Comparison of ENCODE assay signal across 11 mouse cellular contexts in the genomic region with DNA sequence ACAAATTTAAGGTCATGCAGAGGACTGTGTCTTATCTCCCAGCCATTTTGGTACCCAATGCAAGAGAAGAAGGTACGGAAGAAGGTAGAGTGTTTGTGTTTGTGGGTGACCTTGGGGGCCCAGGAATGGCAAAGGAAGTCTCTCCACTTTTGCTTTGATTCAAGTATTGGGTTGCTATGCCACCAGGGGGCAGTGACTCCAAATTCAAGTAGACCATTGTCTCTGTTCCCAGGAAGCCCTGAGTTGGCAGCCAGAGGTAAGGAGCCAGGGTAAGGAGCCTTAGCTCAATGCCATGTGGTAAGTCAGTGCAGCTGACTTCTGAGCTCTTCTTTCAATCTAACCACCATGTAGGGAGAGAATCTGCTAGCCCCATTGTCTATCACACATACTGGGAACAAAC. TPM values are rescaled to one million over a fixed set of nuclear protein-coding genes. Genes with fewer than 3 reads are reported as not detected.
DNase-seq lines count a peak whose midpoint lies in the region; ATAC-seq and TF ChIP-seq lines count a peak whose summit lies in the region.
"Had no signal": no experiment of that assay in that cellular context is flagged by ENCODE, and none has a peak within 500 bp of the region (broad histone marks: within the 10 kb centered on the region; RNA-seq: fewer than 3 reads in every experiment).

No protein-coding gene starts in this region.

- no peak overlapping the region for H3K4me2 ChIP-seq in midbrain, postnatal 0 days (ENCODE audit: low read depth, low read length, poor library complexity, severe bottlenecking)
- no peak overlapping the region for H3K4me2 ChIP-seq in midbrain, embryonic 15.5 days
- H3K4me2 ChIP-seq: embryonic facial prominence, embryonic 12.5 days had no signal

- no peak overlapping the region for H3K9ac ChIP-seq in midbrain, postnatal 0 days (replicated peaks; ENCODE audit: low read length, poor library complexity, severe bottlenecking)
- no peak overlapping the region for H3K9ac ChIP-seq in midbrain, embryonic 15.5 days
- H3K9ac ChIP-seq: embryonic facial prominence, embryonic 12.5 days had no signal

- no peak for ATAC-seq in midbrain, postnatal 0 days (ENCODE audit: low FRiP score)
- no peak for ATAC-seq in midbrain, embryonic 15.5 days (replicated peaks)
- no peak for ATAC-seq in monocyte, adult 5-6 weeks (replicated peaks; ENCODE audit: insufficient number of reproducible peaks, low FRiP score, low TSS enrichment, poor library complexity, severe bottlenecking)

- peak; percentile 25 for TF ChIP-seq CTCF in midbrain, postnatal 0 days (IDR thresholded peaks at IDR 0.05)
- TF ChIP-seq CTCF in brain, embryonic 14.5 days (IDR thresholded peaks at IDR 0.05; ENCODE audit: borderline replicate concordance, extremely low read depth, insufficient read depth, insufficient read length) = no peak; the same call in 1 of the 2 replicates
- peak; percentile 9; the same call in 1 of the 2 replicates for TF ChIP-seq CTCF in small intestine, adult 2 months (IDR thresholded peaks at IDR 0.05; ENCODE audit: extremely low read depth, insufficient read length, insufficient replicate concordance, low read depth, low read length)

- intact Hi-C loops in heart, postnatal 10 days (cut with DNase I) = no loop called here

- no peak for TF ChIP-seq POLR2A in brain, embryonic 14.5 days (IDR thresholded peaks at IDR 0.05; ENCODE audit: borderline replicate concordance, extremely low read depth, insufficient read depth, insufficient read length, poor library complexity, severe bottlenecking)
- no peak for TF ChIP-seq POLR2A in small intestine, adult 2 months (IDR thresholded peaks at IDR 0.05; ENCODE audit: low read depth, low read length)

- H3K27me3 ChIP-seq in midbrain, postnatal 0 days (ENCODE audit: insufficient read depth, low read length) = no peaks in the 10 kb centered on the region
- H3K27me3 ChIP-seq in midbrain, embryonic 15.5 days (replicated peaks) = no peaks in the 10 kb centered on the region
- H3K27me3 ChIP-seq in small intestine, adult 2 months (ENCODE audit: control insufficient read depth, insufficient read depth, low read length) = no peaks in the 10 kb centered on the region
- H3K27me3 ChIP-seq: embryonic facial prominence, embryonic 12.5 days had no signal

- peak; percentile 18 to 23 for DNase-seq in heart, postnatal 10 days
- DNase-seq in heart, adult 11 months = no peak
- DNase-seq in midbrain, postnatal 0 days (ENCODE audit: low spot score) = no peak
- peak; percentile 26 for DNase-seq in brain, embryonic 14.5 days (ENCODE audit: low read depth)

- no peaks in the 10 kb centered on the region for H3K9me3 ChIP-seq in midbrain, postnatal 0 days (ENCODE audit: low read length)
- H3K9me3 ChIP-seq in midbrain, embryonic 15.5 days = no peaks in the 10 kb centered on the region
- H3K9me3 ChIP-seq: embryonic facial prominence, embryonic 12.5 days; megakaryocyte, embryonic 14.5 days had no signal

- H3K4me3 ChIP-seq in midbrain, postnatal 0 days (ENCODE audit: low read depth, low read length) = no peak overlapping the region
- H3K4me3 ChIP-seq in midbrain, embryonic 15.5 days = no peak overlapping the region
- no peak overlapping the region for H3K4me3 ChIP-seq in small intestine, adult 2 months (ENCODE audit: low read depth, low read length)
- H3K4me3 ChIP-seq: embryonic facial prominence, embryonic 12.5 days; megakaryocyte, embryonic 14.5 days had no signal

- no peaks in the 10 kb centered on the region for H3K4me1 ChIP-seq in midbrain, postnatal 0 days (ENCODE audit: insufficient read depth, low read length)
- H3K4me1 ChIP-seq in midbrain, embryonic 15.5 days = no peaks in the 10 kb centered on the region
- H3K4me1 ChIP-seq in small intestine, adult 2 months (ENCODE audit: control insufficient read depth, insufficient read depth, insufficient read length, low read length) = no peaks in the 10 kb centered on the region
- H3K4me1 ChIP-seq: embryonic facial prominence, embryonic 12.5 days; megakaryocyte, embryonic 14.5 days had no signal

- 82% methylated on average over 1 of the region's 1 CpGs for WGBS in midbrain, postnatal 0 days
- WGBS in midbrain, embryonic 15.5 days = 93% methylated on average over 1 of the region's 1 CpGs
- 76% methylated on average over 1 of the region's 1 CpGs for WGBS in small intestine, adult 2 months

- H3K27ac ChIP-seq in midbrain, postnatal 0 days (ENCODE audit: low read depth, low read length) = no peak overlapping the region
- H3K27ac ChIP-seq in midbrain, embryonic 15.5 days = no peak overlapping the region
- no peak overlapping the region for H3K27ac ChIP-seq in small intestine, adult 2 months (ENCODE audit: insufficient read depth, low read depth, low read length)
- H3K27ac ChIP-seq: embryonic facial prominence, embryonic 12.5 days had no signal

- H3K36me3 ChIP-seq in midbrain, postnatal 0 days (ENCODE audit: insufficient read depth, low read length) = no peaks in the 10 kb centered on the region
- H3K36me3 ChIP-seq in midbrain, embryonic 15.5 days (replicated peaks) = no peaks in the 10 kb centered on the region
- H3K36me3 ChIP-seq in small intestine, adult 2 months (ENCODE audit: control insufficient read depth, insufficient read depth, low read length) = no peaks in the 10 kb centered on the region
- H3K36me3 ChIP-seq: embryonic facial prominence, embryonic 12.5 days had no signal

RNA-seq across cellular contexts. Expression of a gene that starts 7.9 kb away (rescaled TPM):
- under 1 TPM in 1 of 2 experiments, not detected in 1; 0.14 TPM for total RNA-seq in heart, postnatal 10 days (2021)
- total RNA-seq in midbrain, postnatal 0 days (2014; rRNA removed) = 0.60 TPM in 1 of 2 replicates, not detected in the other
- polyA plus RNA-seq in midbrain, postnatal 0 days (2015; fragmentation: Nextera tagmentation; extraction: Ambion mirVana) = 0.18 and 0.27 TPM in 2 replicates
- 0.18 and 0.21 TPM in 2 replicates for polyA plus RNA-seq in midbrain, embryonic 15.5 days (2015; fragmentation: Nextera tagmentation; extraction: Ambion mirVana)
- 0.19 and 0.33 TPM in 2 replicates for polyA plus RNA-seq in brain, embryonic 14.5 days (2012; rRNA removed)
- not detected in 2 replicates for polyA plus RNA-seq in small intestine, adult 2 months (2012; rRNA removed)
- total RNA-seq in monocyte, adult 5-6 weeks (2017) = not detected in 3 replicates
- total RNA-seq: heart, adult 18-20 months had no signal

RNA-seq across cellular contexts. Expression of a gene that starts 11.0 kb away (rescaled TPM):
- under 1 TPM in 1 of 2 experiments, not detected in 1; 0.45 TPM for total RNA-seq in heart, postnatal 10 days (2021)
- total RNA-seq in midbrain, postnatal 0 days (2014; rRNA removed) = 0.55 and 0.76 TPM in 2 replicates
- not detected in 2 replicates for polyA plus RNA-seq in midbrain, postnatal 0 days (2015; fragmentation: Nextera tagmentation; extraction: Ambion mirVana)
- polyA plus RNA-seq in midbrain, embryonic 15.5 days (2015; fragmentation: Nextera tagmentation; extraction: Ambion mirVana) = 0.21 TPM in 1 of 2 replicates, not detected in the other
- polyA plus RNA-seq in brain, embryonic 14.5 days (2012; rRNA removed) = 0.10 and 0.13 TPM in 2 replicates
- polyA plus RNA-seq in small intestine, adult 2 months (2012; rRNA removed) = not detected in 2 replicates
- not detected in 3 replicates for total RNA-seq in monocyte, adult 5-6 weeks (2017)
- total RNA-seq: heart, adult 18-20 months; layer of hippocampus, adult 18-20 months had no signal
- polyA plus RNA-seq: embryonic facial prominence, embryonic 12.5 days had no signal

RNA-seq across cellular contexts. Expression of a gene that starts 21.4 kb away (rescaled TPM):
- total RNA-seq in heart, postnatal 10 days (2021) = 10 to 100 TPM; 25.5 to 33.0 TPM
- total RNA-seq in midbrain, postnatal 0 days (2014; rRNA removed) = 17.6 and 24.4 TPM in 2 replicates
- 9.2 and 9.6 TPM in 2 replicates for polyA plus RNA-seq in midbrain, postnatal 0 days (2015; fragmentation: Nextera tagmentation; extraction: Ambion mirVana)
- 16.3 and 17.3 TPM in 2 replicates for polyA plus RNA-seq in midbrain, embryonic 15.5 days (2015; fragmentation: Nextera tagmentation; extraction: Ambion mirVana)
- 16.2 and 23.5 TPM in 2 replicates for polyA plus RNA-seq in brain, embryonic 14.5 days (2012; rRNA removed)
- 0.15 and 0.20 TPM in 2 replicates for polyA plus RNA-seq in small intestine, adult 2 months (2012; rRNA removed)
- total RNA-seq in monocyte, adult 5-6 weeks (2017) = not detected in 3 replicates

Comparison
In these comparisons a context has a peak if more than half of its experiments do, and no peak if none do; other contexts are left out.
1. DNase-seq: peak in heart, postnatal 10 days (2 of 2) and brain, embryonic 14.5 days (single experiment); none in heart, adult 11 months (single experiment) and midbrain, postnatal 0 days (single experiment).